Mouse (Mus musculus) R1 (cell line): Measurements from ENCODE around the gene Sdk2.

Experiments
- DNase-seq: peaks from one replicate; pipeline ENCODE4 v3.0.0-alpha.2; 2018; ENCODE audit warnings: low read depth, low spot score

Gene Sdk2

GRCm38 (mm10) chr11:113766284-113766985 lies 300.4 kb downstream of the Sdk2 start:
- no peak for DNase-seq

DNA sequence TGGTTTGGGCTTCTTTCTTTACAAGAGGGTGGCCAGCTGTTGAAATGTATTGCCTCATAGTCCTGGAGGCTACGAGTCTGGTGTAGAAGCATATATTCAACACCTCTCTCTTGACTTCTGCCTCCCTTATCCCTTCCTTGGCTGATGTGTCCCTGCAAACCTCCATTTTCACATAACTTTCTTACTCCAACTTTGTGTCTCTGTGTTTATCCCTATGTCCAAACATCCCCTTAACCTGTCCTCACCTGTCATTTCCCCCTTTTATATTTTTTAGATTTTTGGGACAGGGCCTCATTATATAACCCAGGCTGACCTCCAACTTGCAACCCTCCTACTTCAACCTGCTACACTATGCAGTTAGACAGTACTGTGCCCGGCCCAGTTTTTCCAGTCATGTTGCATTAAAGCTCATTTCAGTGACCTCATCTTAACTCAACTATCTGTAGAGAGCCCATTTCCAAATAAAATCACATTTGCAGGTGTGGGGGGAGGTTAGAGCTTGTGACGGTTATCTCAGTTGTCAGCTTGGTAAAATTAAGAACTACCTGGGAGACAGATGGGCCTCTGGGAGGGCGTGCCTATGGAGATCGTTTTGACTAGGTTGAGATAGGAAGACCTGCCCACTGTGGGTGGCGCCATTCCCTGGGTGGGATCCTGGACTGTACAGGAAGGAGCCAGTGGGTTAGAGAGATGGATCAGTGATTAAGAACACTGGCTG lies 302.6 kb downstream of the Sdk2 start:
- DNase-seq, result no peak

DNA sequence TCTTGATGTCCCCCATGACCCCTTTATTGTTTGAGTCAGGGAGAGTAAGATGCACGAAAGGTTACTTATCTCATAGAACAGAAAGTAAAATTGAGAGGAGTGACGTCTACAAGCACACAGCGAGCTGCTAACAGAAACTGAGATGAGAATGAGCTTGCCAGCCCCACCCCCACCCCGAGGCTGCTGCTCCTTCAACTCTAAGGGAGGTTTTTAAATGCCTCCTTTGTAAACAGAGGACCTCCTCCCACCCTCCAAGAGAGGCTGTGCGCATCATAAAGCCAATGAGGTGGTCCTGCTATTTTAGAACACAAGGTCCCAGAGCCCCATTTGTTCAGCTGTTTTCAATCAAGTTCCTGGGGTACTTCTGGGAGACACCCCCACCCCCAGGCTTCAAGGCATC lies 303.4 kb downstream of the Sdk2 start:
- no peak for DNase-seq

DNA sequence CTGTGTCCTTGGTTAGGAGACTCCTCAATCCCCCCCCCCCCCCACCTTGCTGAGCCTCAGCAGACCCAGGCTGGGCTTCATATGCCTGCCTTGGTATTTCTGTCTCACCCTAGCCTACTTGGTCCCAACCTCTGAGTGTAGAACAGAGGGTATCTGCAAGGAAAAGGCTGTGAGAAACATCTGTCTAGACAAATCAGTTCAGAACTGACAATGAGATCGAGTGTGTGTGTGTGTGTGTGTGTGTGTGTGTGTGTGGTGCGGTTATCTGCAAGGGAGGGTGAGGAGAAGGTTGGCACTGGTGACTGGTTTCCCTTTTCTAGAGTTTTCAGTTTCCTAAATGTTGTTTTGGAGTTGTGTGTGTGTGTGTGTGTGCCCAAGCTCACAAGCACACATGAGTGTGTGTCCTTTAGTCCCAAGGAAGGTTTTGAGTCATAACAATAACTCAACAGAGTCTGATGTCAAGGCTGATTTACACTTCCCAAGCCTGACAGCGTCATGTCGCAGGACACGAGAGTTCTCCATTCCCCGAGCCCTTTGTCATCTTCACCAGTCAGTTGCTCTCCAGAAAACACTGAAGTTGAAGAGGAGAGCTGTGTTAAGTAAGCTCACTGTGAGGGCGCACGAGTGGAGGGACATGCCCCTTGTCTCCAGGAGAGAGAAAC lies 304.6 kb downstream of the Sdk2 start:
- no peak for DNase-seq

DNA sequence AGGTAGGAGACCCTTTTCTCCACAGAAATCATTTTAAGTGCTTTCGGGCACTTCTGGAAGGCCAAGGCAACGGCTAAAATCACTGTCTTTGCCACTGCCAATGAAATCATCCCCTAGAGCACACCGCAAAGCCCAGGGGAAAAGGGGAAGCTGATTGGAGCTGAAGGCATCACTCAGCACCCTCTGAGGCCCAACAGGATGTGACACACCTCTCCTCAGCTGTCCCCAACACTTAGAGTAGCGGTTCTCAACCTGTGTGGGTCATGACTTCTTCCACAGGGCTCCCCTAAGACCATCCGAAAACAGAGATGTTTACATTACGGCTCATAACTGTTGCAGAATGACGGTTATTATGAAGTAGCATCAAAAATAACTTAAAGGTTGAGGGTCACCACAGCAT lies 305.2 kb downstream of the Sdk2 start:
- no peak for DNase-seq

GRCm38 (mm10) chr11:113760476-113760875 lies 306.4 kb downstream of the Sdk2 start:
- no peak for DNase-seq

DNA sequence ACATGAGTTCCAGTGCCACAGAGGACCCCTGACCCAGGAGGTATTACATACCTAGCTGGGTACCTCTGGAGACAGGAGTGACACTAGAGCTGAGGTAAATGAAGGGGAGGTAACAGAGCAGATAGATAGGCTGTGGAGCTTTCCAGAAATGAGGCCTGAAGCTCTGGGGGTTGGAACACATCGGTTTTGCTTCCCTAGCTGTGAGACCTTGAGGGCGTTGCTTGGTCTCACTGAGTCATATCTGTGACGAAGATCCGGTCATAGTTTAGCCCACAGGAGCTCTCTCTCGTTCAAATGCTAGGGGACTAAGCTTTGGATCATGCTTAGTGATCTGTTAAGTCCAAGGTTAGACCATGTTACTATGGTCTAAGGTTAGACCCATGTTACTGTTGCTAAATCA lies 308.0 kb downstream of the Sdk2 start:
- no peak for DNase-seq

- no peak for DNase-seq
Observed at GRCm38 (mm10) chr11:113756578-113756977, 310.3 kb downstream of the Sdk2 start.

DNA sequence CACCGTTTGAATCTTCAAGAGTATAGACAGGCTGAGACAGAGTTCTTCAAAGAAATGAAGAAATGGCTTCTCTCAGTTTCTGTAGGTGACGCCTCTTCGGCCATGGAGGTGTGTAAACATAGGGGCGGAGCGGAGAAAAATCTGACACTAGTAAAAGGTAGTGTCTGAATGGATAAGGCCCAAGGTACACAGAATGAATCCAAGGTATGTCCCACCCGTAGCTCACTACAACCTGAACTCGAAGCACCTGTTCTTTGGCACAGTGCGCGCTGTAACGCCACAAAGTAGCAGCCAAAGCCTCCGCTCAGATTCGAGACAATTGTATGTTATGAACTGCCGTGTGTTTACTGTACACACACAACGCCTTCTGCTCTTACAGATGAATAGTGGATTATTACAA lies 311.0 kb downstream of the Sdk2 start:
- DNase-seq, result no peak

DNA sequence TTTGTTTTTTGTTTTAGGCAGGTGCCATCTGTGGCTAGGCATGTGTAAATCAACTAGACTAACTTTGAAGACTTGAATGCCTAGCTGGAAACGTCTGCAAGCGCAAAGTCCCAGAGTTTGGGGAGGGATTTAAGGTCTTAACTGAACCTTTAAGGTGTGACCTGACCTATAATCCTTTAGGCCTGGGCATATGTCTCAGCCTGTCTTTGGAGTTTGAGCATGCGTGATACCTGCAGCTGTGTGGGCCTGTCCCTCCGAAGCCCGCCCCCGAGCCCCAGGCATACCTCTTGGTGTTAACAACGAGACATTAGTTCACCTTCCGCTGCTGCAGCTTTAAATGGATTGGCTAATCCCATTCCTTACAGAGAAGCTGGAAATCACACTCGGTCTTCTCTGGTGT lies 312.0 kb downstream of the Sdk2 start:
- peak; percentile 41 for DNase-seq

- DNase-seq, result no peak
Observed at GRCm38 (mm10) chr11:113752685-113753430, 314.0 kb downstream of the Sdk2 start.

GRCm38 (mm10) chr11:113752158-113752661 lies 314.6 kb downstream of the Sdk2 start:
- peak; percentile 89 for DNase-seq

- DNase-seq, result peak; percentile 97
Observed at GRCm38 (mm10) chr11:113751484-113752084, 315.3 kb downstream of the Sdk2 start, which contains the start of gene Cdc42ep4. TSS of gene Cdc42ep4 (minus strand) at chr11:113751881.

DNA sequence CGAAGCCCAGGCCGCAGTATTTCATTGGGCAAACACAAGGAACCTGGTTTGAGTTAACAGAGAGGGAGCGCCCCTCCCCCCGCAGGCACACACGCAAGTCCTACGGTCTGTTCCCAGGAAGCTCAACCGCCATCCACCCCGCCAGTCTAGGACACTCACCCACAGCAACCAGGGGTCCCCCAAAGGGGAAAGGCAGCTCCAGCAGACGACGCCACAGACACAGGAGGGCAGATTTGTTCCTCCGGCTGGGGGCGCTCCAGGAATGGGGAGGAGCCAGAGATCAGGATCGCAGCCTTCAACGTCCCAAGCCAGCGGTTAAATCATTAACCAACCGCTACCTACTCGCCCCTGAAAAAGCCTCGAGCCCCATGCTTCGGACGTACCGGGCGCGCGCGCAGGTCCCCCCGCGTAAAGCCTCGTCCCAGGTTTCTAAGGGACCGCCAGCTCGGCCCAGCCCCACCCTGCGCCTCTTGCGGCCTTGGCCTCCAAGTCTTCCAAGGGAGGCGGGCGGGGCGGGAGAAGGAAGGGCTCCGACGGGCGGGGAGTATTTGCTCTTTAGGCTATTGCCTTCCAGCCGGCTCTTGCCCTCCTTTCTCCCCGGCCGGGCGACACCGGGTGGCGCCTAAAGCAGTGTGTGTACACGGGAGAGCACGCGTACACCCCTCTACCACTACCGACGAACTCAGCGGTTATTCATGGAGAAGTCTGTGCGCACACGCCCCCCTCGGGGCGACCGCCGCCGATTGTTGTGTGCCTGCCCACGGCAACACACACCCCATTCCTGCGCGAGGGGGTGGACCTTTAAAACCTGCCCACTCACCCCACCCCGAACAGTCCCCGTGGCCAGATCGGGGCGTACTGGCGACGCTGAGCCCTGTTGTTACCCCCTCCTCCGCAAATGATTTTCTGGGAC lies 316.0 kb downstream of the Sdk2 start:
- DNase-seq, result peak; percentile 79

GRCm38 (mm10) chr11:113749749-113750351 lies 317.0 kb downstream of the Sdk2 start:
- DNase-seq, result peak; percentile 51

- no peak for DNase-seq
Observed at GRCm38 (mm10) chr11:113748797-113749521, 317.9 kb downstream of the Sdk2 start.

GRCm38 (mm10) chr11:113747725-113748380 lies 319.0 kb downstream of the Sdk2 start:
- DNase-seq, result no peak

DNA sequence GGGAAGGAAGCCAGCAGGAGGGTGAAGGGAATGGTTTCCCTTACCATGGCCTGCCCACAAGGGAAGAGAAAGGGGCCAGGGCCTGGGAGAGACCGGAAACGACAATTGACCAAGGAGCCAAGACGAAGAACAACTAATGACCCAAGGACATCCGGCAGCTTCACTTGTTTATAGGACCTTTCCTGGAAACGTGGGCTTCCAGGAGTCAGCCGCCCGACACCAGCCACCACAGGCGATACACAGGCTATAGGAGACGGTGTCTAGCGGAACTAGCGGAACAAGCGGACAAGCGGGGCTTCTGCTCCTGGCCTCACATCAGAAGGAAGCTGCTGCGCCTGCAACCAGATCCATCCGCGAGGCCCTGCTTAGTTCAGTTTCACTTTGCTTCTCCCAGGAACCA lies 319.8 kb downstream of the Sdk2 start:
- no peak for DNase-seq

DNA sequence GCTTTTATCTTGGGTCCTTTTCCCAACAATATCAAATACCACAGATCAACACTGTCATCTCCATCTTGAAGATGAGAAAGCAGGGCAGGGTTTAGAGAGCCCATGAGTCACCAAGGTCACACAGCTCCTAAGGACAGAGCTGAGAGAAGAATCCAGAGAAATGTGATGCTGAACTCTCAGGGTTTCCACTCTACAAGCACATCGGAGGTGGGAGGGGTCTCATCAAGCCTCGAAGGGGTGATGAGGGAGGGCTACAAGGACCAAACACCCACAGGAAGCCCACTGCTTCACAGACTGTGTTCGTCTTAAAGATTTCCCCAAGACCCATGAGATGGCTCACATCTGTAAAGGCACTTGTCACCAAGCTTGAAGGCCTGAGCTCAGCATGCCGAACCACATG lies 320.9 kb downstream of the Sdk2 start:
- DNase-seq, result no peak
